Mouse (Mus musculus) cerebellum, postnatal 4 days (tissue): ENCODE data around the gene Btk.
"Not testable (repeated sequence)": the region's sequence is repeated elsewhere in the genome, so short reads cannot be mapped to it uniquely, and the experiment has no call there.

Experiments
- DNase-seq, 2 experiments: peaks; one replicate each; pipeline ENCODE4 v3.0.0; 2022; ENCODE audit warnings: low spot score in 2 of 2, mixed read lengths in 1 of 2

Gene Btk

GRCm38 (mm10) chrX:134580528-134581305, 2.7 kb downstream of the Btk start:
- DNase-seq: no peak

GRCm38 (mm10) chrX:134577896-134578295, 5.5 kb downstream of the Btk start:
- no peak for DNase-seq

GRCm38 (mm10) chrX:134566536-134567222, 16.7 kb downstream of the Btk start:
- DNase-seq: no peak

GRCm38 (mm10) chrX:134564326-134564725, 19.0 kb downstream of the Btk start:
- DNase-seq: no peak

- DNase-seq: no peak
Observed at GRCm38 (mm10) chrX:134554425-134554824, 28.9 kb downstream of the Btk start.

- DNase-seq: no peak
Observed at GRCm38 (mm10) chrX:134553326-134553725, 30.0 kb downstream of the Btk start.

GRCm38 (mm10) chrX:134550903-134551302, 32.5 kb downstream of the Btk start:
- peak in 1 of 2 experiments; percentile 17 for DNase-seq

- DNase-seq: no peak
Observed at GRCm38 (mm10) chrX:134547330-134547729, 36.0 kb downstream of the Btk start.

- DNase-seq: no peak
Observed at GRCm38 (mm10) chrX:134541955-134542308, 41.4 kb downstream of the Btk start.

GRCm38 (mm10) chrX:134541145-134541954, 42.0 kb downstream of the Btk start, which contains the start of gene Timm8a1:
Gene Timm8a1, minus strand, starts transcription at chrX:134541865.
- DNase-seq: peak; percentile 18 to 44

GRCm38 (mm10) chrX:134540414-134541135, 42.8 kb downstream of the Btk start:
- DNase-seq: no peak

- DNase-seq: not testable (repeated sequence)
Observed at GRCm38 (mm10) chrX:134539795-134540194, 43.6 kb downstream of the Btk start.

GRCm38 (mm10) chrX:134533346-134533745, 50.0 kb downstream of the Btk start:
- DNase-seq: no peak

GRCm38 (mm10) chrX:134525260-134525659, 58.1 kb downstream of the Btk start:
- no peak for DNase-seq

- no peak for DNase-seq
Observed at GRCm38 (mm10) chrX:134523772-134524171, 59.6 kb downstream of the Btk start.

- DNase-seq: no peak
Observed at GRCm38 (mm10) chrX:134509473-134509872, 73.9 kb downstream of the Btk start.

- DNase-seq: no peak
Observed at GRCm38 (mm10) chrX:134507977-134508376, 75.4 kb downstream of the Btk start.

- no peak for DNase-seq
Observed at GRCm38 (mm10) chrX:134500651-134501050, 82.7 kb downstream of the Btk start.
